Mouse (Mus musculus) forebrain, embryonic 12.5 days (tissue): ENCODE measurements at regions not wholly inside any gene's neighbourhood (a gene's known extent, or its start where the extent isn't known, plus 50 kb on each side); places are given as distances from the start of the nearest gene placed in this dataset.

Experiments
- ATAC-seq: fragments of 200-750 bp; cut with Nextera tagmentation; 2 replicates; pipeline ENCODE4 v1.8.0; 2017; ENCODE audit warnings: moderate TSS enrichment; ENCODE audit not compliant: low FRiP score
- H3K27ac ChIP-seq: fragments of 300-500 bp; sonication (generic); 2 replicates; pipeline ENCODE4 v1.5.1; 2016; ENCODE audit warnings: mild to moderate bottlenecking
- H3K27me3 ChIP-seq: fragments of 300-500 bp; sonication (generic); 2 replicates; pipeline ENCODE4 v1.6.1; 2016; ENCODE audit warnings: mild to moderate bottlenecking
- H3K36me3 ChIP-seq: fragments of 300-500 bp; sonication (generic); replicated peaks from 2 replicates; pipeline ENCODE4 v1.6.1; 2016; ENCODE audit warnings: mild to moderate bottlenecking
- H3K4me1 ChIP-seq: fragments of 300-500 bp; sonication (generic); 2 replicates; pipeline ENCODE4 v1.6.1; 2016
- H3K4me2 ChIP-seq: fragments of 300-500 bp; sonication (generic); 2 replicates; pipeline ENCODE4 v1.6.1; 2016; ENCODE audit warnings: mild to moderate bottlenecking, moderate library complexity
- H3K4me3 ChIP-seq: fragments of 300-500 bp; sonication (generic); replicated peaks from 2 replicates; pipeline ENCODE4 v1.5.1; 2016; ENCODE audit warnings: mild to moderate bottlenecking
- H3K9ac ChIP-seq: fragments of 300-500 bp; sonication (generic); 2 replicates; pipeline ENCODE4 v1.6.1; 2016; ENCODE audit warnings: mild to moderate bottlenecking
- H3K9me3 ChIP-seq: fragments of 300-500 bp; sonication (generic); 2 replicates; pipeline ENCODE4 v1.6.1; 2016
- WGBS: fragments of 180-500 bp; shearing (Covaris S2); methylation state at CpG from one replicate; pipeline ENCODE4 v1.1.7; 2016; 5-methylcytosine and 5-hydroxymethylcytosine counted together

- ATAC-seq = 0 out of 2 replicates have a peak, but pooled peaks have one; percentile 39
- Histone ChIP-seq H3K4me1 (peaks cover 5% of the 10 kb centered on the region; the same call in 1 of the 2 replicates), H3K9ac (no peak overlapping the region), H3K9me3 (no peaks in the 10 kb centered on the region), H3K27ac (no peak overlapping the region), H3K4me2 (no peak overlapping the region), H3K4me3 (no peak overlapping the region), H3K27me3 (peaks cover 15% of the 10 kb centered on the region), H3K36me3 (no peaks in the 10 kb centered on the region)
- WGBS = 56% methylated on average over 9 of the region's 9 CpGs
Observed at GRCm38 (mm10) chr3:159787776-159788175, 51.7 kb upstream of the Wls start.
